Mouse (Mus musculus) testis, postnatal 14 days (tissue): ENCODE results near the gene Bysl.
"Not testable (repeated sequence)": the region's sequence is repeated elsewhere in the genome, so short reads cannot be mapped to it uniquely, and the experiment has no call there.

Experiments used
- DNase-seq: peaks from one replicate; pipeline ENCODE4 v3.0.0; 2021; ENCODE audit warnings: low spot score

Gene Bysl

DNA sequence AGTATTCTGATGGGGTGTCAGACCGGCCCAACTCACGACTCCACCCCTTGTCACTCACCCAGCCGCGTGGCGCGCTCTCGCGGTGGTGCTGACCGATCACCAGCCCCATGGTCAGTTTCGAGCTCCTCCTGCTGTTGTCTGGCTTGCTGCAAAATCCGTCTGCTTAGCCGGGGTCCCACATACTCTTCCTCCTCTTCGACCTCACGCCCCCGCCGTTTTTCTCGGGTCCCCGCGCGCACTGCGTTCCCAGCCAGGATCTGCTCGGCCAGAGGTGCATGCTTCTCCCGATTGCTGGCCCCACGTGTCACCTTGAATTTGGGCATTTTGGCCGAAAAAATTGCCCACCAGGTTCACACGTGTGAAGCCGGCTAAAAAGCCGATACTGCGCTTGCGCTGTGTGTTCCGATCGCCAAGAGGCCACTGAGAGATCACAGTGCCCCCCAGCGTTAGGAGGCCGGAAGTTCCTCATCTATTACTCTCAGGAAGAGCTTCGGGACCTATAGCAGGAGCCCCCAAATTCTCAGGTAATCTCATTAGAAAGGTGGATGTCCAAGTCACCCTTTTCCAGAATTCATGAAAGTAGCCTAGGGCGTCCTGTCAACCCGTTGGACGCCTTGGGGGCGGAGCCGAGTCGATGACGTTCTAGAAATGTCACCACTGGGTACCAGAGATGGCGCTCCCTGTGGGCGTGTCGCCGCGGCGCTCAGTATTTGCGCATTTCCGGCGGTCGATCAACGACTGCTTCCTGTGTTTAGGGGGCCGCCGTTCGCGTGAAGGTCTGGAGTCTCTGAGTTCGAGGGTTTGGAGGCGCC lies at the start of gene Bysl, which contains the start of the genes Med20 and Gm20517:
Bysl (minus strand) TSS at position 644 of the 812 bp plus-strand sequence.
Med20 (plus strand) TSS at position 734 of the 812 bp plus-strand sequence.
Gm20517 (plus strand) TSS at position 741 of the 812 bp plus-strand sequence.
- DNase-seq = peak; percentile 95

DNA sequence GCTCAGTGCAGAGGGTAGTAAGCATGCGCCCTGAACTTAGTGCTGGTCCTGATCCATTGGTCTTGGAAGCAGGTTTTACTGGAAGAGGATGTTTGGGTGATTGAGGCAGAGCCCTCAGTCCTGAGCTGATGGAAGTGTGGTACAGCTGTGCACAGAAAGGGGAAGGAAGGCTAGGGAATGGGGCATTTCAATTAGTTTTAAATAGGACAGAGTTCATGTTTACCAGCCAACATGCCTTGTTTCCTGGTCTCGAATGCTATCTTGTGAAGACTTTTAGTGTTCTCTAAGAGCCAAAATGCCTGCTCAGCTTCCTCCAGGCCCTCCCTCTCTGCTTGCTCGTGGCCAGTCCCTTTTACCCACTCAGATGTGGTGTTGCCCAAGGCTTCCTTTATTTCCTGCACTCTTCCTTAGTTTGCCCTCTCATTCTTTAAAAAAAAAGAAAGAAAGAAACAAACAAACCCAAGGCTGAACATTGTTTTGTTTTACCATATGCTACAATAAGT lies 47.5 kb upstream of the Bysl start:
- no peak for DNase-seq

- DNase-seq = no peak
These were observed 46.6 kb upstream of the Bysl start for GRCm38 (mm10) chr17:47657901-47658300.

DNA sequence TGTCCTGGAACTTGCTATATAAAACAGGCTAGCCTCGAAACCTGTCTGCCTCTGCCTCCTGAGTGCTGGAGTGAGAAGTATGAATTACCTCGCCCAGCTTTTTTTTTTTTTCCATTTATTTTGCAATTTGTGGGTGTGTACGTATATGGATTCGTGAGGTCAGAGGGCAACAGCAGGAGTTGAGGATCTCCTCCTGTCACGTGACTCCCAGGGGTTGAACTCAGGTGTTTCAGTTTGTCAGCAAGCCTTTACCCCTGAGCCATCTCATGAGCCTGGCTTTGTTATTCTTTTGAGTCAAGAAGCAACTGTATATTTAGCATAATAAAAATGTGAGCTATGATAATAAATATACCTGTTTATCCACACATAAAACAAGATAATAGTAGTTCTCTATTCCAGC lies 44.4 kb upstream of the Bysl start:
- DNase-seq = no peak

DNA sequence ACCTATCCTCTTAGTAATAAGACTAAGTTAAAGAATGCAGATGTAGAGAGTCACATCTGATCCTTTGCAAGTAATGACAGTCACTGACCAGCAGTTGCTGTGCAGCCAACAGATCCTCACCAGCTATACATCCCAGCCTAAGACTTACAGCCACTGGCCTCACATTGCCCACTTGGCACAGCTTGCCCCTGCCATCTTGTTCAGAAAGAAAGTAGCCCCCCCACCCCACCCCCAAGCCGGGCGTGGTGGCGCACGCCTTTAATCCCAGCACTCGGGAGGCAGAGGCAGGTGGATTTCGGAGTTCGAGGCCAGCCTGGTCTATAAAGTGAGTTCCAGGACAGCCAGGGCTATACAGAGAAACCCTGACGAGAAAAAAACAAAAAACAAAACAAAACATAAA lies 43.1 kb upstream of the Bysl start:
- DNase-seq = not testable (repeated sequence)

- no peak for DNase-seq
These were observed 40.7 kb upstream of the Bysl start for GRCm38 (mm10) chr17:47651953-47652352.

- DNase-seq = no peak
These were observed 37.7 kb upstream of the Bysl start for GRCm38 (mm10) chr17:47648966-47649365.

GRCm38 (mm10) chr17:47646683-47647082 lies 35.4 kb upstream of the Bysl start:
- DNase-seq = no peak

DNA sequence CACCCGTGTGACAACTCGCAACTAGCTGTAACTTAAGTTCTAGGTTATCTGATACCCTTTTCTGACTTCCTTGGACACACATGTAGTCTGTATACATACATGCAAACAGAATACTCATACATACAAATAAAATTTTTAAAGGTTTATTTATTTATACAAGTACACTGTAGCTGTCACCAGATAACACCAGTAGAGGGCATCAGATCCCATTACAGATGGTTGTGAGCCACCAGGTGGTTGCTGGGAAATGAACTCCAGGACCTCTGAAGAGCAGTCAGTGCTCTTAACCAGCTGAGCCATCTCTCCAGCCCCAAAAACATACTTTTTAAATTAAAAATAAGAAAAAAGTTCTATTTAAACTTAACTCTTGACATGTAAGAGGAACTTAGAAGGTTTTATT lies 31.7 kb upstream of the Bysl start:
- no peak for DNase-seq

DNA sequence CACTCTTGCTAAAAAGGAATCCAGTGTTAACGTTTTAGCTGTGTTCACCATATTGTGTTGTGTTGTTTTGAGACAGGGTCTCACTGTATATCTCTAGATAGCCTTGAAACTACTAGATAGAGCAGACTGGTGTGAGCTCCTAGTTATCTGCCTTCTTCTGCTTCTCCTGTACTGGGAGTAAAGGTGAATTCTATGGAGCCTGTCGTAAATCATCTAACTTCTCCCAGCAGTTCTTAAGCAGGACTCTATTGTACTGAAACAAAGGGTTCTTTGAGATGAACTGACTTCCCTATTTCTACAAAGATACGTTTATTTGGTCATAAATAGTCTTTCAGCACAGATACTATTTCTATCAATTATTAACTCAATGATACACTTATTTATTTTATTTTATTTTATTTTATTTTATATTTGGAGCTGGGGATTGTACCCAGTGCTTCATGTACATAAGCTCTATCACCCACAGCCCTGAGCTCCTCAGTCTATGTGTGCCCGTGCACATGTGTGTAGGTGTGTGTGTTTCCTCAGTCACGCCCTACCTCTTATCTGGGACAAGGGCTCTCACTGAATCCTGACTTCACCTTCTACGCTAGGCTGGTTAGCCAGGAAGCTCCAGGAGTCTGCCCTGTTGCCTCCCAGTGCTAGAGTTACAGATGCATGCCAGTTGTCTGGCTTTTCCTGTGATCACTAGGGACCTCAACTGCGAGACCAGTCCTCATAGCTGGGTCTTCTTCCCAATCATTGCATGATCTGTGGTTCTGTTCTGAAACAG lies 22.9 kb upstream of the Bysl start:
- no peak for DNase-seq

DNA sequence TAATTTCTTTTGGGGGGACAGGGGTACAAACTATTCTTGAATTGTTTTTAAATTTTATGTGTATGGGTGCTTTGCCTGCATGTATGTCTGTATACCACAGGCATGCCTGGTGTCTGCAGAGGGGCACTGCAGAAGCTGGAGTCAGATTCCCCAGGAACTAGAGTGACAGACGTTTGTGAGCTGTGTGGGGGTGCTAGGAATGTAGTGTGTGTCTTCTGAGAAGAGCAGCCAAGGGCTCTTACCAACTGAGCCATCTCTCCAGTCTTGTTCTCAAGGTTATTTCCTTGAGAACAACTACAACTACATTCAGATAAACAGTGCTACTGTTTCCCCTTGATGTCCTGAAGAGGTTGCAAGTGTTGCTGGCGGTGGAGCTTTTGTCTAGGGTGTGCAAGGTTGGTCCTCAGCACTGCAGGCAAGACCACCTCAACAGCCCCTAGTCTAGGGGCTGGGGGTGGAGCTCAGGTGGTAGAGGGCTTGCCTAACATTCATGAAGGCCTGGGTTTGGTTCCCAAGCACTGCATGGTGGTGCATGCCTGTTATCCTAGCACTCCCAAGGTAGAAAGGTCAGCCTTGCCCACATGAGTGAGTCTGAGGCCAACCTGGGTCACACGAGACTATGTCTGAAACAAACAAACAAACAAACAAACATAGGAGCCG lies 21.0 kb upstream of the Bysl start:
- DNase-seq = no peak

DNA sequence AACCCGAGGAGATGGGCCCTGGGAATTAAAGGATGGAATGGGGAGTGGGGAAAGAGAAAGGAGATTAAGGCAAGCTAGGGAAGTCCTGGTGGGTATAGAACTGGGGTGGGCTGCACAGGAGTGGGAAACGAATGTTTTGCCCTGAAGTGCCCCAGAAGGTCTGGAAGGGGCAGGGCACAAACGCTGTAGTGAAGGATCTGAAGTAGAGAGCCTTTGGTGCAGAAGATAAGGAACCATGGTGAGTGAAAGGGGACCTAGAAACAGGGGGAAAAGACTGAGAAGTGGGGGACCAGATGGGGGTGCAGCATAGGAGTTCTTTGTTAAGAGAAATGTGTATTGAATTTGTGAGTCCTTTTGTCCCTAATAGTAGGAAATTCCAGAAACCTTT lies 19.4 kb upstream of the Bysl start, which contains the start of gene Usp49:
Usp49 (plus strand) TSS at position 13 of the 388 bp plus-strand sequence.
- DNase-seq = no peak

DNA sequence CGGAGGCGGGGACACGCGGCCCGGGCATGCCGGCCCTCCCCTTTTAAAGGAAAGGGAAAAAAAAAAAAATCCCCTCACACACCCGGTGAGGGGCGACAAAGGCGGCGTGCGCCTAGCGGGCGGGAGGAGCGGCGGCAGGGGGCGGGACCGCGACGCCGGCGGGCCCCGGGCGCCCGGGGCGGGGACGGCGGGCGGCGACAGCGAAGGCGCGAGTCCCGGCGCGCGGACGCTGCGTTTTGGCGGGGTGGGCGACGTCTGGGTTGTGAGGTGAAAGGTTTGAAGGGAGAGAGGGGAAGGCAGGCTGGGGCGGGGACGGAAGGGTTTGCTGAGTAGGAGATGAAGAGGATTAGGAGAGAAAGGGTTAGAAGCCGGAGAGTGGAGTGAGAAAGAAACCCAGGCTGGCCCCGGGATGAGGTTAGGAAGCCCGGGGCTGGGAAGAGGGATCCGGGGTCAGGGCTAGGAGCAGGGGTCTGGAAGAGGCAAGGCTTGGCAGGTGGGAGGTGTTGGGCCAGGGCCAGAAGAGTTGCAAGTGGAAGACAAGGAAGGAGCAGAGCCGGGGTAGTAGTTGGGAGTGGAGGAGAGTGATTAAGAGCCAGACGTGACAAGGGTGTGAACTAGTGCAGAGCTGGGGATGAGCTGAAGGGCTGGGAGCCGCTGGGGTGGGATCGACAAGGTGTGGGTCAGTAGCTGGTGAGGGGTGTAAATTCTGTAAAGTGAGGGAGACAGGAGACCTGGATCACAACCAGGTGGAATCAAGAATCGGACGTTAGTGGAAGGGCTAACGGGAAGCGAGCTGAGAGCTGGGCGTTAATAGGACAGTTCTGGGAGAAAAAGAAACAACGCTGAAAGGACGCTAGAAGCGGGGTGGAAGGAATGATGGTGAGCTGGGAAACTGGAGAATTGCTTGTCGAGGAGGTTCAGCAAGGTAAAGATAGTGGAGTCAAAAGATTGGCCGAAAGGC lies 18.7 kb upstream of the Bysl start:
- DNase-seq = peak; percentile 74

- DNase-seq = peak; percentile 97
These were observed 17.8 kb upstream of the Bysl start for GRCm38 (mm10) chr17:47628851-47629676.

GRCm38 (mm10) chr17:47627791-47628190 lies 16.5 kb upstream of the Bysl start:
- no peak for DNase-seq

DNA sequence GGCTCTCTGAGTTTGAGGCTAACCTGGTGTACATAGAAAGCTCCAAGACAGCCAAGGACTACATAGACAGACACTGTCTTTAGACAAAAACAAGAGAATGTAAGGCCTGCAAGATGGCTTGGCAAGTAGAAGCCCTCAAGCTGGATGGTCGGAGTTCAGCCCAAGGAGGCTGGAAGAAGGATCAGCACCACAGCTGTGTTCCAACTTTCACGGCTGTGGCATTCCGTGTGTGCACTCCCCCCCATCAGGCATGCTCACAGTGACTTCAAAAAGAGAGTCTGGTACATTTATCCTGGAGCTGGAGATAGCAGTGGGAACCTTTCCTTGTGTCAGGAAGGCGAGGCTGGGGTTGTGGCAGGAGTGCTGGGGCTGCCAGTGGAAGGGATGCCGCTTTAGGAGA lies 14.7 kb upstream of the Bysl start:
- no peak for DNase-seq

GRCm38 (mm10) chr17:47625088-47625487 lies 13.8 kb upstream of the Bysl start:
- DNase-seq = no peak

GRCm38 (mm10) chr17:47624572-47624971 lies 13.3 kb upstream of the Bysl start:
- not testable (repeated sequence) for DNase-seq

DNA sequence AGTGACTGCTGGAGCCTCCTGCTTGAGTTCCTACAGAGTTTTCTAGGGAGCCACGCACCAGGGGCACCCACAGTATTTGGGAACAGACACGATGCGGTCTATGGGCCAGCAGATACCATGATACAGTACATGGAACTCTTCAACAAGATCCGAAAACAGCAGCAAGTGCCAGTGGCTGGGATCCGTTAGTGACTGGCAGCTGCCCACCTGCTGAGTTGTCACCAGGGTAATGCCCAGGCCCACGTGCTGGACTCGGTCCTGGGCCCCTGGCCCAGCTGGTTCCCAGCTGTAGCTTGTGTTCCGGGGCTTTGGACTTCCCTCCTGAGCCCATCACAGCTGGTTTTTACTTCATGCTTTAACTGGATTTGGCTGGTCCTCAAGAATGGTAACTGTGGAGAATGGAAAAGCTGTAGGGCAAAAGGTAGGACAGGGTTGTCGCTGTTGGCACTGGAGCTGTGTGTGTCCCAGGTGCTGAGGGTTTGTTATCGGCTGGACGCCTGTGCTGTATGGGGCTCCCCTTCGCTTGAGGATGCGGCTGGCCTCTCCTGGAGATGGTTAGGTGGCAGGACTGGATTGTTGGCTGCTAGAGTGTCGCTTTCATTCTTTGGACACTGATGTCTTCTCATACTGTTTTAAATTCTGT lies 11.7 kb upstream of the Bysl start:
- no peak for DNase-seq
